Mouse (Mus musculus) lung, postnatal 0 days (tissue): Measurements from ENCODE around the gene AL607142.1.

Source experiments
- CTCF ChIP-seq: IDR thresholded peaks from 2 replicates; pipeline ENCODE4 v1.5.1; 2016; ENCODE audit warnings: antibody characterized with exemption, mild to moderate bottlenecking
- EP300 ChIP-seq: IDR thresholded peaks from 2 replicates; pipeline ENCODE4 v1.6.1; 2016; ENCODE audit warnings: antibody characterized with exemption, mild to moderate bottlenecking, control low read depth

DNA sequence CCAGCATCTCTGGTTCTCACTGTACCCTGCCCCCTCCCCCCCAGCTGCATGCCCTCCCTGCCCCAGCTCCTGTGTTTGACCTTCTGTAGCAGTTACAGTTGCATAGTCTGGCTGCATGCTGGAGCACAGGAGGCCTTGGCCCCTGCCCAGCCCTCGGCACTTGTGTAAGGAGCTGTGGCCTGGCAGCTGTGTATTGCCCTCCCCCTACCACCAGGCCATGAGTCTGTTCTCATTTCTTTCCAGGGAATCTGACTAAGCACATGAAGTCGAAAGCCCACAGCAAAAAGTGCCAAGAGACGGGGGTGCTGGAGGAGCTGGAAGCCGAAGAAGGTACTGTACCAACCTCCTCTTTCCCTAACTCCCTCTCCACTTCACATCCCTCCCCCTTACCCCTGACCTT is 63.2 kb downstream of the AL607142.1 start:
- no peak for TF ChIP-seq CTCF
- TF ChIP-seq EP300: no peak
